Comparison of ENCODE assay signal across 8 mouse cellular contexts in genomic region chr6:67534191-67535004, GRCm38 (mm10). TPM values are rescaled to one million over a fixed set of nuclear protein-coding genes. Genes with fewer than 3 reads are reported as not detected.
DNase-seq lines count a peak whose midpoint lies in the region; ATAC-seq and TF ChIP-seq lines count a peak whose summit lies in the region.

No protein-coding gene starts in this region.

- H3K4me1 ChIP-seq in heart, embryonic 11.5 days (ENCODE audit: control insufficient read depth, insufficient read depth, low read length), result no peaks in the 10 kb centered on the region
- no peaks in the 10 kb centered on the region for H3K4me1 ChIP-seq in hindbrain, postnatal 0 days (ENCODE audit: insufficient read depth, low read length)

- intact Hi-C loops in heart, postnatal 36 days (cut with DNase I), result no loop called here
- intact Hi-C loops in gastrocnemius, adult 2 months (cut with DNase I), result no loop called here

- WGBS in heart, embryonic 11.5 days (ENCODE audit: insufficient replicate concordance), result 7% methylated on average over 31 of the region's 31 CpGs
- WGBS in hindbrain, postnatal 0 days, result 5% methylated on average over 31 of the region's 31 CpGs

- no peak overlapping the region for H3K9ac ChIP-seq in heart, embryonic 11.5 days (ENCODE audit: low read depth, low read length)
- peak overlapping the region; percentile 38 for H3K9ac ChIP-seq in hindbrain, postnatal 0 days (replicated peaks; ENCODE audit: low read length)

- peaks cover 56% of the 10 kb centered on the region for H3K27me3 ChIP-seq in heart, embryonic 11.5 days (ENCODE audit: control insufficient read depth, insufficient read depth, low read length)
- H3K27me3 ChIP-seq in hindbrain, postnatal 0 days (ENCODE audit: insufficient read depth, low read length), result peaks cover 51% of the 10 kb centered on the region

- no peak for ATAC-seq in heart, embryonic 11.5 days (replicated peaks; ENCODE audit: insufficient number of reproducible peaks, low FRiP score, low TSS enrichment)
- peak; percentile 11 for ATAC-seq in common myeloid progenitor, adult 5-6 weeks (replicated peaks; ENCODE audit: low read depth, poor library complexity, severe bottlenecking)
- ATAC-seq in hindbrain, postnatal 0 days, result peak; percentile 51
- peak; percentile 6; the same call in 1 of the 2 replicates for ATAC-seq in megakaryocyte-erythroid progenitor cell, adult 5-6 weeks (replicated peaks; ENCODE audit: low FRiP score, low TSS enrichment, poor library complexity, severe bottlenecking)
- ATAC-seq in inflammation-experienced regulatory T-cells, adult 6 months, result no peak

- peak overlapping the region; percentile 83 for H3K4me2 ChIP-seq in heart, embryonic 11.5 days
- H3K4me2 ChIP-seq in hindbrain, postnatal 0 days (ENCODE audit: low read depth, low read length), result peak overlapping the region; percentile 72

- H3K4me3 ChIP-seq in heart, embryonic 11.5 days (ENCODE audit: low read depth, low read length), result peak overlapping the region; percentile 44
- peak overlapping the region; percentile 48 for H3K4me3 ChIP-seq in hindbrain, postnatal 0 days (ENCODE audit: low read length)
- no peak overlapping the region for H3K4me3 ChIP-seq in gastrocnemius, adult 2 months

- TF ChIP-seq CTCF in hindbrain, postnatal 0 days (IDR thresholded peaks at IDR 0.05; ENCODE audit: low read depth), result no peak
- no peak for TF ChIP-seq CTCF in gastrocnemius, adult 2 months (IDR thresholded peaks at IDR 0.05)

- H3K36me3 ChIP-seq in heart, embryonic 11.5 days (ENCODE audit: control insufficient read depth, insufficient read depth, low read length), result no peaks in the 10 kb centered on the region
- no peaks in the 10 kb centered on the region for H3K36me3 ChIP-seq in hindbrain, postnatal 0 days (ENCODE audit: insufficient read depth, low read length)

- no peaks in the 10 kb centered on the region for H3K9me3 ChIP-seq in heart, embryonic 11.5 days (replicated peaks; ENCODE audit: control insufficient read depth, low read length)
- no peaks in the 10 kb centered on the region for H3K9me3 ChIP-seq in hindbrain, postnatal 0 days (ENCODE audit: low read length)

- H3K27ac ChIP-seq in heart, embryonic 11.5 days (ENCODE audit: low read depth, low read length), result no peak overlapping the region
- no peak overlapping the region for H3K27ac ChIP-seq in hindbrain, postnatal 0 days
- H3K27ac ChIP-seq in gastrocnemius, adult 2 months, result no peak overlapping the region

- no peak for DNase-seq in heart, postnatal 36 days
- DNase-seq in hindbrain, postnatal 0 days (ENCODE audit: low spot score), result no peak
- DNase-seq in spleen, adult 12 weeks (ENCODE audit: low spot score), result no peak
- no peak for DNase-seq in gastrocnemius, adult 2 months

RNA-seq across cellular contexts. Expression of gene Tacstd2, which starts 1.2 kb away (rescaled TPM):
- polyA plus RNA-seq in heart, embryonic 11.5 days (2014; fragmentation: Nextera tagmentation; extraction: Ambion mirVana), result 0.41 and 0.59 TPM in 2 replicates
- total RNA-seq in heart, postnatal 36 days (2021), result not detected
- 16.6 and 17.1 TPM in 2 replicates for total RNA-seq in common myeloid progenitor, adult 5-6 weeks (2017)
- 1.4 and 3.5 TPM in 2 replicates for total RNA-seq in hindbrain, postnatal 0 days (2014; rRNA removed)
- 2.0 and 2.4 TPM in 2 replicates for polyA plus RNA-seq in hindbrain, postnatal 0 days (2015; fragmentation: Nextera tagmentation; extraction: Ambion mirVana)
- 7.3 and 8.7 TPM in 2 replicates for total RNA-seq in megakaryocyte-erythroid progenitor cell, adult 5-6 weeks (2014; fragmentation: Nextera tagmentation)
- 6.5 and 15.5 TPM in 2 replicates for total RNA-seq in megakaryocyte-erythroid progenitor cell, adult 5-6 weeks (2017)
- polyA plus RNA-seq in inflammation-experienced regulatory T-cells, adult 6 months (2017; shearing (Covaris generic)), result under 1 TPM in 1 of 3 experiments, not detected in 2; 0.19 TPM
- not detected for total RNA-seq in gastrocnemius, adult 2 months (2021)

RNA-seq across cellular contexts. Expression of gene Il23r, which starts 42.7 kb away (rescaled TPM):
- polyA plus RNA-seq in heart, embryonic 11.5 days (2014; fragmentation: Nextera tagmentation; extraction: Ambion mirVana), result not detected in 2 replicates
- not detected for total RNA-seq in heart, postnatal 36 days (2021)
- 0.63 TPM in 1 of 2 replicates, not detected in the other for total RNA-seq in common myeloid progenitor, adult 5-6 weeks (2017)
- total RNA-seq in hindbrain, postnatal 0 days (2014; rRNA removed), result 0.07 and 0.16 TPM in 2 replicates
- polyA plus RNA-seq in hindbrain, postnatal 0 days (2015; fragmentation: Nextera tagmentation; extraction: Ambion mirVana), result 0.08 and 0.11 TPM in 2 replicates
- total RNA-seq in megakaryocyte-erythroid progenitor cell, adult 5-6 weeks (2014; fragmentation: Nextera tagmentation), result not detected in 2 replicates
- not detected in 2 replicates for total RNA-seq in megakaryocyte-erythroid progenitor cell, adult 5-6 weeks (2017)
- polyA plus RNA-seq in inflammation-experienced regulatory T-cells, adult 6 months (2017; shearing (Covaris generic)), result 1 to 10 TPM in 1 of 3 experiments, under 1 TPM in 2; 0.30 to 1.3 (median 0.44) TPM
- not detected for total RNA-seq in gastrocnemius, adult 2 months (2021)

Comparison
In these comparisons a context has a peak if more than half of its experiments do, and no peak if none do; other contexts are left out.
1. ATAC-seq: peak in common myeloid progenitor, adult 5-6 weeks (single experiment), hindbrain, postnatal 0 days (single experiment) and megakaryocyte-erythroid progenitor cell, adult 5-6 weeks (single experiment); none in heart, embryonic 11.5 days (single experiment) and inflammation-experienced regulatory T-cells, adult 6 months (single experiment).